Mouse (Mus musculus) liver, embryonic 11.5 days (tissue): ENCODE data around the gene Arhgap4. TPM values are rescaled to one million over a fixed set of nuclear protein-coding genes. Genes with fewer than 3 reads are reported as not detected.

Source experiments
- ATAC-seq: fragments of 200-750 bp; cut with Nextera tagmentation; replicated peaks from 2 replicates; pipeline ENCODE4 v1.8.0; 2017; ENCODE audit warnings: moderate number of reproducible peaks, mild to moderate bottlenecking, moderate TSS enrichment, moderate library complexity; ENCODE audit not compliant: low FRiP score
- DNase-seq: peaks from one replicate; pipeline ENCODE4 v3.0.0-alpha.2; 2017; ENCODE audit warnings: low spot score
- H3K27ac ChIP-seq: fragments of 300-500 bp; sonication (generic); 2 replicates; pipeline ENCODE4 v1.5.1; 2014; ENCODE audit warnings: mild to moderate bottlenecking, low read depth, low read length, control low read depth
- H3K27me3 ChIP-seq: fragments of 300-500 bp; sonication (generic); replicated peaks from 2 replicates; pipeline ENCODE4 v1.6.1; 2014; ENCODE audit warnings: low read length, mixed read lengths; ENCODE audit not compliant: control insufficient read depth, insufficient read depth
- H3K36me3 ChIP-seq: fragments of 300-500 bp; sonication (generic); 2 replicates; pipeline ENCODE4 v1.6.1; 2014; ENCODE audit warnings: mild to moderate bottlenecking, low read length, moderate library complexity, mixed read lengths; ENCODE audit not compliant: control insufficient read depth, insufficient read depth
- H3K4me1 ChIP-seq: fragments of 300-500 bp; sonication (generic); replicated peaks from 2 replicates; pipeline ENCODE4 v1.6.1; 2014; ENCODE audit warnings: low read length, mixed read lengths; ENCODE audit not compliant: control insufficient read depth, insufficient read depth
- H3K4me2 ChIP-seq: fragments of 300-500 bp; sonication (generic); 2 replicates; pipeline ENCODE4 v1.6.1; 2014; ENCODE audit warnings: mild to moderate bottlenecking, control low read depth, moderate library complexity
- H3K4me3 ChIP-seq: fragments of 300-500 bp; sonication (generic); 2 replicates; pipeline ENCODE4 v1.5.1; 2014; ENCODE audit warnings: low read depth, low read length, control low read depth
- H3K9ac ChIP-seq: fragments of 300-500 bp; sonication (generic); 2 replicates; pipeline ENCODE4 v1.6.1; 2014; ENCODE audit warnings: low read depth, low read length, control low read depth
- H3K9me3 ChIP-seq: fragments of 300-500 bp; sonication (generic); 2 replicates; pipeline ENCODE4 v1.6.1; 2016; ENCODE audit warnings: low read length, inconsistent platforms, mixed read lengths; ENCODE audit not compliant: control insufficient read depth
- WGBS: fragments of 180-500 bp; shearing (Covaris S2); extraction: QIAGEN DNeasy Blood & Tissue Kit; methylation state at CpG from one replicate; pipeline ENCODE4 v1.1.7; 2014; 5-methylcytosine and 5-hydroxymethylcytosine counted together
- polyA plus RNA-seq: library from polyadenylated mRNA; unstranded; fragments of >200 nt; fragmentation: Nextera tagmentation; extraction: Ambion mirVana; gene quantifications from 2 replicates; pipeline ENCODE4 v1.2.1, GENCODE M21; 2014

Gene Arhgap4
- polyA plus RNA-seq, 1 experiment from 2014 or later: 12.9 TPM

GRCm38 (mm10) chrX:73855087-73855408 is 66.6 kb downstream of the Arhgap4 start:
- H3K27ac ChIP-seq: no peak overlapping the region
- no peaks in the 10 kb centered on the region for H3K4me1 ChIP-seq
- H3K36me3 ChIP-seq: no peaks in the 10 kb centered on the region
- WGBS: 56% methylated on average over 3 of the region's 3 CpGs
- H3K9me3 ChIP-seq: no peaks in the 10 kb centered on the region
- no peaks in the 10 kb centered on the region for H3K27me3 ChIP-seq
- DNase-seq (no peak), ATAC-seq (no peak)
- H3K9ac ChIP-seq: no peak overlapping the region
- H3K4me3 ChIP-seq: no peak overlapping the region
- H3K4me2 ChIP-seq: no peak overlapping the region

GRCm38 (mm10) chrX:73854326-73855086 is 67.2 kb downstream of the Arhgap4 start:
- ATAC-seq: no peak
- Histone ChIP-seq H3K4me2 (no peak overlapping the region), H3K4me1 (no peaks in the 10 kb centered on the region), H3K4me3 (no peak overlapping the region), H3K9ac (no peak overlapping the region), H3K9me3 (no peaks in the 10 kb centered on the region), H3K27ac (no peak overlapping the region), H3K27me3 (no peaks in the 10 kb centered on the region), H3K36me3 (no peaks in the 10 kb centered on the region)
- no peak for DNase-seq
- 76% methylated on average over 9 of the region's 9 CpGs for WGBS

Other genes with a start within 250 kb of the Arhgap4 start
- gene Slc6a8, start 248.7 kb downstream of the Arhgap4 start, polyA plus RNA-seq: 2.2 and 2.4 TPM in 2 replicates
- 258 and 265 TPM in 2 replicates for gene Bcap31, start 205.7 kb downstream of the Arhgap4 start, polyA plus RNA-seq
- 13.0 and 13.3 TPM in 2 replicates for gene Abcd1, start 205.3 kb downstream of the Arhgap4 start, polyA plus RNA-seq
- 0.36 and 0.49 TPM in 2 replicates for gene Plxnb3, start 164.8 kb downstream of the Arhgap4 start, polyA plus RNA-seq
- 0.81 and 1.3 TPM in 2 replicates for gene Srpk3, start 147.5 kb downstream of the Arhgap4 start, polyA plus RNA-seq
- 196 and 206 TPM in 2 replicates for gene Idh3g, start 135.0 kb downstream of the Arhgap4 start, polyA plus RNA-seq
- 207 and 230 TPM in 2 replicates for gene Ssr4, start 134.8 kb downstream of the Arhgap4 start, polyA plus RNA-seq
- gene Pdzd4, start 96.9 kb downstream of the Arhgap4 start, polyA plus RNA-seq: 0.25 and 0.86 TPM in 2 replicates
- 0.17 and 0.22 TPM in 2 replicates for gene Avpr2, start 29.8 kb downstream of the Arhgap4 start, polyA plus RNA-seq
- gene L1cam, start 25.8 kb downstream of the Arhgap4 start, polyA plus RNA-seq: 0.42 and 0.95 TPM in 2 replicates
- 210 TPM in 2 replicates for gene Naa10, start 74 bp upstream of the Arhgap4 start, polyA plus RNA-seq
- gene Renbp, start 9.0 kb upstream of the Arhgap4 start, polyA plus RNA-seq: 30.3 and 32.5 TPM in 2 replicates
- 68.6 and 72.8 TPM in 2 replicates for gene Hcfc1, start 44.5 kb upstream of the Arhgap4 start, polyA plus RNA-seq
- gene Irak1, start 102.0 kb upstream of the Arhgap4 start, polyA plus RNA-seq: 51.8 and 61.0 TPM in 2 replicates
- gene Opn1mw, start 205.6 kb upstream of the Arhgap4 start, polyA plus RNA-seq: not detected in 2 replicates
- 10.5 and 11.8 TPM in 2 replicates for gene Mecp2, start 213.5 kb upstream of the Arhgap4 start, polyA plus RNA-seq
- not detected in 2 replicates for gene Tex28, start 246.0 kb upstream of the Arhgap4 start, polyA plus RNA-seq